Mouse (Mus musculus): ENCODE data around the gene Slc31a2. TPM values are rescaled to one million over a fixed set of nuclear protein-coding genes. Genes with fewer than 3 reads are reported as not detected.

The Slc31a2 gene
- total RNA-seq, 2 experiments from 2014 or later = 3.9 to 4.6 TPM

GRCm38 (mm10) chr4:62318294-62318693, 55.9 kb downstream of the Slc31a2 start:
- no peak for DNase-seq

DNA sequence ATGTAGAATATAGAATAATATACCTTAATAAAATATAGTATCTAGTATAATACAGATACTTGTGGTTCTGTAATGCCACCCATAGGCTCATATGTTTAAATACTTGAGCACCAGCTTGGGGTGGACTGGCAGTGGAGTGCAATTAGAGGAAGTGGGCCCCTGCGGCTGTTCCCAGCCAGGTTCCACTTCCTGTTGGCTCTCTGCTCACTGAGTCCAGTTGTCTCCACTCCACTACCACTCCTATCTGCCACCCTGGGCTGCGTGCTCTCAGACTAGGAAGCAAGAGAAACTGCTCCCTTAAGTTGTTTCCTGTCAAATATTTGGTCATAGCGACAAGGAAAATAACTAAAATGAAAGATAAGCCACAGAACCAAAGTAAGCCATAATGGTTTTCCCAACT, 60.3 kb downstream of the Slc31a2 start:
- DNase-seq = no peak

- DNase-seq = no peak
Measured at GRCm38 (mm10) chr4:62326111-62326510, 63.7 kb downstream of the Slc31a2 start.

- DNase-seq = no peak
Measured at GRCm38 (mm10) chr4:62328941-62329660, 66.7 kb downstream of the Slc31a2 start.

DNA sequence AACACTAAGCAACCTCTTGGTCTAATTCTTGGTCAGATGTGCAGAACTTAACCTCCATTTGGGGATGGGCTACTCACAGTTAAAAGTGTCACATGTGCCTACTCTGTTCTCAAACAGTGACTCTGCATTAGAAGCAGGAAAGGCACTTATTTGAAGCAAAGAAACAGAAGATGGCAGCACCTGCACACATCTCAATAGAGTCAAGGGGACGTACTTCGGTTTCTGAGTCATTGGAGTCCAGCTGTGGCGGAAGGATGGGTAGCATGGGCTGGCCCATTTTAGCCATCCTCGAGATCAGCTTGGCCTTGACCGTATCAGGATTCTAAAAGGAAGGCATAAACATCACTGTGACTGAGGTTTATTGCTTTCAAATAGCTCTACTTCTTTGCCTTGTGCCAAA, 69.6 kb downstream of the Slc31a2 start:
- DNase-seq = no peak

DNA sequence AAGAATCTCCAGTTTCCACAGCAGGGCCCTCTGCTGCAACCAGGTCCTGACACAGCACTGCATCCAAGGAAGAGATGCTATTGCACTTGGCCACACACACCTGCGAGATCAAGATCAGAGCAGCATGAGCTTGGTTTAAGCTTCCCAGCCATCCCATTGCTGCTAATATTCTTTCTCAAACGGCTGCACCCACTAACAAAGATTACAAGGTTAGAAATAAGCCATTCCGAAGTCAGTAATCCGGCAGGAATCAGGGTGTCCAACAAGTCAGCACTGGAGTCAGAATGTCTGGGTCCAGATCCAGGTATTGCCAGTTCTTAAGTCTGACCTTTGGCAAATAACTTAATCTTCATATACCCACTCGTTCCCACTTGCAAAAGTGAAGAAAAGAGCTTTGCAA, 76.2 kb downstream of the Slc31a2 start:
- DNase-seq = no peak

GRCm38 (mm10) chr4:62344000-62344399, 81.6 kb downstream of the Slc31a2 start:
- DNase-seq = no peak

DNA sequence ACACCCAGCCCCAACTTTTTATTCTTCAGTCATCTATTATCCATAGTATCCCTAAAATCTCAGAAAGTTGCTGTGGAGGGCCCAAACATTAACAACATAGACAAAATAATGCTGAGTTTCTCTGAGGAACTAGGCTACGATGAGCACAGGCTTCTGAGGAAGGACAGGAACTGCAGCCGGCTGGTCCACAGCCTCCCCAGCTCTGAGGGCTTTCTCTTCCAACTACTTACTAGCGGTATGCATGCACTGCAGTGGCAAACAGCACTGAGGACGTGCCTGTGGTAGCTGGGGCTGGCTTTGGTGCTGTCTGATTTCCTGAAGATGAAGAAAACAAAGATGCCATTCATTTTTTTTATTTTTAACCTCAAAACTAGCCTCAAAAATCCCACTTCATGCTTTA, 83.5 kb downstream of the Slc31a2 start:
- DNase-seq = no peak

GRCm38 (mm10) chr4:62347605-62348328, 85.4 kb downstream of the Slc31a2 start:
- no peak for DNase-seq

Other genes with a start within 250 kb of the Slc31a2 start
- not detected for gene Mup20, start 208.4 kb upstream of the Slc31a2 start, total RNA-seq (2021)
- 1 to 10 TPM in 1 of 2 experiments, not detected in 1; 2.2 TPM for gene Mup3, start 175.2 kb upstream of the Slc31a2 start, total RNA-seq (2021)
- gene Mup21, start 111.7 kb upstream of the Slc31a2 start, total RNA-seq (2021) = not detected
- 1 to 10 TPM in 1 of 2 experiments, under 1 TPM in 1; 0.86 to 1.2 TPM for gene Zfp37, start 31.5 kb upstream of the Slc31a2 start, total RNA-seq (2021)
- gene Fkbp15, start 98.0 kb downstream of the Slc31a2 start, total RNA-seq (2021) = 10 to 100 TPM; 11.7 to 13.2 TPM
- gene Slc31a1, start 98.2 kb downstream of the Slc31a2 start, total RNA-seq (2021) = 10 to 100 TPM; 10.8 to 12.3 TPM
- 10 to 100 TPM; 40.4 to 43.7 TPM for gene Cdc26, start 146.1 kb downstream of the Slc31a2 start, total RNA-seq (2021)
- gene Prpf4, start 146.2 kb downstream of the Slc31a2 start, total RNA-seq (2021) = 10 to 100 TPM; 13.3 to 15.1 TPM
- gene Rnf183, start 172.7 kb downstream of the Slc31a2 start, total RNA-seq (2021) = not detected
- gene Wdr31, start 208.3 kb downstream of the Slc31a2 start, total RNA-seq (2021) = not detected
- under 1 TPM; 0.15 to 0.16 TPM for gene Bspry, start 217.5 kb downstream of the Slc31a2 start, total RNA-seq (2021)
- gene Hdhd3, start 240.9 kb downstream of the Slc31a2 start, total RNA-seq (2021) = 1 to 10 TPM; 1.7 to 2.2 TPM